Mouse (Mus musculus) hindbrain, embryonic 14.5 days (tissue): ENCODE data around the gene Spns3. TPM values are rescaled to one million over a fixed set of nuclear protein-coding genes. Genes with fewer than 3 reads are reported as not detected.

Experiments
- ATAC-seq: fragments of 200-750 bp; cut with Nextera tagmentation; 2 replicates; pipeline ENCODE4 v1.8.0; 2017; ENCODE audit warnings: moderate number of reproducible peaks, mild to moderate bottlenecking, moderate TSS enrichment, moderate library complexity; ENCODE audit not compliant: low FRiP score
- DNase-seq: peaks from one replicate; pipeline ENCODE4 v3.0.0-alpha.2; 2015; ENCODE audit warnings: low spot score
- H3K27ac ChIP-seq: fragments of 300-500 bp; sonication (generic); 2 replicates; pipeline ENCODE4 v1.5.1; 2014; ENCODE audit warnings: mild to moderate bottlenecking, moderate library complexity
- H3K27me3 ChIP-seq: fragments of 300-500 bp; sonication (generic); 2 replicates; pipeline ENCODE4 v1.6.1; 2014; ENCODE audit warnings: mild to moderate bottlenecking, low read length, mixed read lengths; ENCODE audit not compliant: control insufficient read depth, insufficient read depth
- H3K36me3 ChIP-seq: fragments of 300-500 bp; sonication (generic); replicated peaks from 2 replicates; pipeline ENCODE4 v1.6.1; 2014; ENCODE audit not compliant: control insufficient read depth, insufficient read depth
- H3K4me1 ChIP-seq: fragments of 300-500 bp; sonication (generic); replicated peaks from 2 replicates; pipeline ENCODE4 v1.6.1; 2014; ENCODE audit warnings: antibody characterized with exemption, low read length, mixed read lengths; ENCODE audit not compliant: control insufficient read depth, insufficient read depth
- H3K4me2 ChIP-seq: fragments of 300-500 bp; sonication (generic); replicated peaks from 2 replicates; pipeline ENCODE4 v1.6.1; 2014; ENCODE audit warnings: mild to moderate bottlenecking, moderate library complexity
- H3K4me3 ChIP-seq: fragments of 300-500 bp; sonication (generic); replicated peaks from 2 replicates; pipeline ENCODE4 v1.5.1; 2014; ENCODE audit warnings: mild to moderate bottlenecking, low read length
- H3K9ac ChIP-seq: fragments of 300-500 bp; sonication (generic); 2 replicates; pipeline ENCODE4 v1.6.1; 2014
- H3K9me3 ChIP-seq: fragments of 300-500 bp; sonication (generic); 2 replicates; pipeline ENCODE4 v1.6.1; 2016; ENCODE audit warnings: low read length; ENCODE audit not compliant: control insufficient read depth
- WGBS: fragments of 180-500 bp; shearing (Covaris S2); extraction: QIAGEN DNeasy Blood & Tissue Kit; methylation state at CpG from one replicate; pipeline ENCODE4 v1.1.7; 2014; 5-methylcytosine and 5-hydroxymethylcytosine counted together
- polyA plus RNA-seq: library from polyadenylated mRNA; unstranded; fragments of >200 nt; fragmentation: Nextera tagmentation; extraction: Ambion mirVana; gene quantifications from 2 replicates; pipeline ENCODE4 v1.2.1, GENCODE M21; 2014

Spns3 gene
- polyA plus RNA-seq, 1 experiment from 2014 or later, result 0.11 TPM

DNA sequence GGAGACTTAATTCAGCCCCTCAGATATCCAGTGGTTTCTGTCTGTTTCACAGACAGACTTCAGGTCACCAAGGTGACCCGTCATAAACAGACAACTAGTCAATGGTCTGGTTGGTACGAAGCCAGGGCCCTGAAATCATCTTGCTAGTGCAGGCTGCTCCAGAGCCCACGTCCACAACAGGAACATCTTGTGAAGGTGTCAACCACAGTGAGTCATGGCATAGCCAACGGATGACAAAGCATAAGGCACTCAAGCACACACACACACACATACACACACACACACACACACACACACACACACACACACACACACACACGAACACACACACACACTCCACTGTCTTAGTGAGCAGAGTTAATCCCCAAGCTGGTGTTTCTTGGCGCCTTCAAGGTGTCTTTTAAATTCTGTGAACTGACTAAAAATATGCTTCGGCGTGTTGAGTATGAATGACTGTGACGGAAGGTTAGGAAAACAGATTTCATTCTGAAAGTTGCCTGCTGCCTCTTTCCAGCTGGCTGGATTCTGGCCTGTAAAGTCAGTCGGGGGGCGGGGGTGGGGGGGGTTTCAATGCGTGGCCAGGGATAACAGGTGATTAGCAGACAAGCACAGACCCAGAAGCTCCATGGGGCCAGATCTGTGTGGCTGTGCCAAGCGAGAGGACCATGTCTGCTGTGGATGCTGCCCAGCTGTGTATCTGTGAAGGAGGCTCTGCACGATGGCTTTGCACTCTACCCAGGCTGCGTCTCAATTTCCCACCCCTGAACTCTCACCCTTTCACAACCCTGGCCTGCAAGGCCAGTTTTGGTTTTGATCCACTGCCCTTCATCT, 59.0 kb downstream of the Spns3 start:
- DNase-seq, result no peak
- no peak for ATAC-seq
- no peak overlapping the region for H3K4me2 ChIP-seq
- H3K9me3 ChIP-seq, result no peaks in the 10 kb centered on the region
- 71% methylated on average over 15 of the region's 15 CpGs for WGBS
- no peak overlapping the region for H3K27ac ChIP-seq
- H3K9ac ChIP-seq, result no peak overlapping the region
- peaks cover 15% of the 10 kb centered on the region for H3K4me1 ChIP-seq
- no peaks in the 10 kb centered on the region for H3K27me3 ChIP-seq
- no peak overlapping the region for H3K4me3 ChIP-seq
- H3K36me3 ChIP-seq, result no peaks in the 10 kb centered on the region

DNA sequence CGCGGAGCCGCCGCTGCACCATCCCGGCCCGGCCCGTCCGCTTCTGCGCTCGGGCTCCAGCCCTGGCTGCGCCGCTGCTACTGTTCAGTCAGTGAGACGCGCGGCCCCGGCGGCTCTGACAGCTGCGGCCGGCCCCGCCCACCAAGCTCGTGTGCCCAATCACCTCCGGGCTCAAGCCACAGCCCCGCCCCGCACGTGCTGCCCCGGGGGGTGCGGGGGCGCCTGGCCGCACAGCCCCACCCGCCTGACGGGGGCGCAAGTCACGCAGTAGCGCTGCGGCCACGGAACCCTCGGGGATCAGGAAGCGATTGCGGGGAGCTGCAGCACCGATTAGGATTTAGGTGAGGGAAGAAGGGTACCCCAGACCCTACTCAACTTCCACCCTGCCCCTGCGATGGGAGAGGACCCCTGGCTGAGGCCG, 60.4 kb downstream of the Spns3 start, which contains the start of gene Spns2:
TSS of gene Spns2 (minus strand) at position 24 of the 421 bp plus-strand sequence.
- Histone ChIP-seq H3K4me3 (peak within 1 kb of the TSS; percentile 81), H3K9ac (peak within 1 kb of the TSS; percentile 96), H3K4me1 (peaks cover 25% of the 10 kb centered on the region), H3K9me3 (no peaks in the 10 kb centered on the region), H3K27ac (peak within 1 kb of the TSS; percentile 94), H3K4me2 (peak within 1 kb of the TSS; percentile 75), H3K36me3 (no peaks in the 10 kb centered on the region), H3K27me3 (no peaks in the 10 kb centered on the region)
- WGBS, result under 1% methylated on average over 39 of the region's 42 CpGs
- DNase-seq, result peak; percentile 87
- peak; percentile 92 for ATAC-seq

DNA sequence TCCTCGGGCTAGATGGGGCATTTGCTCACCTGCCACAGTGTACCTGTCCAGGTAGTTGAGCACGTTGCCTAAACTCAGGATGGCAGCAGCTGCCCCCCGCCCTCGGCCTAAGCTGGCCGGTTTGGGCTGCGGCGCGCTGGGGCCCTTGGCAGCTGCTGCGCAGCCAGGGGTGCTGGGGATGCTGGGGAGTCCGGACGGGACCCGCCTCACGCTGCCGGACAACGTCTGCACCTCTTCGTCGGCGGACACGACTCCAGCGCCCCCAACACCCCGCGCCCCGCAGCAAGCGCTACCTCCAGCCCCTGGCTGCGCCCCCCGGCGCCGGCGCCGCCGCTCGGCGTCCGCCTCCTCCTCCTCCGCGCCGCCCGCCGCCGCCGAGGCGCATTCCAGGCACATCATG, 60.9 kb downstream of the Spns3 start:
- DNase-seq (no peak), ATAC-seq (no peak; the same call in 1 of the 2 replicates)
- H3K4me3 ChIP-seq, result peak overlapping the region; percentile 81
- peaks cover 25% of the 10 kb centered on the region for H3K4me1 ChIP-seq
- 2% methylated on average over 29 of the region's 42 CpGs for WGBS
- H3K9me3 ChIP-seq, result no peaks in the 10 kb centered on the region
- peak overlapping the region; percentile 94 for H3K27ac ChIP-seq
- peak overlapping the region; percentile 96 for H3K9ac ChIP-seq
- H3K27me3 ChIP-seq, result no peaks in the 10 kb centered on the region
- H3K4me2 ChIP-seq, result peak overlapping the region; percentile 75
- no peaks in the 10 kb centered on the region for H3K36me3 ChIP-seq

DNA sequence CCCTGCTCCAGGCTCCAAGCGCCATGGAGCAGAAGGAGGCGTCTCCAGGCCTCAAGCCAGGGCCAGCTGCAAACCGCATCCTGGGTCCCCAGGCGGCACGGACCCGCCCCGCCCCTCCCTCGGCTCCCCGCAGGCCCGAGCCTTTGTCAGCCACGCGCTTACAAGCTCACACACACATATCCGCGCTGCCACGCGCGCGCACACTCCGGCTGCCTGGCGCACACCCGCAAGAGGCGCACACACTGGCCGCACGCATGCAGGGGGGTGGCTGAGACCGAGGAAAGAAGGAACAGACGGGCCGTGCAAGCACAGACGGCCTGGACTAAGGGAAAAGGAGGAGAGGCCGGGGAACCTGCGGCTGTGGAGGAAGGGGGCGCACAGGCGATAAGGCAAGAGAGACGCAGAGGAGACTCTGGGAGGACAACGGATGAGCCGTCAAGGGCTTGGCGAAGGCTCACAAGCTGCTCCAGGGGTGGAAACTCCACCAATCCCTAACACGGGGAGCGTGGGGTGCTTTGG, 61.5 kb downstream of the Spns3 start:
- no peaks in the 10 kb centered on the region for H3K36me3 ChIP-seq
- peaks cover 25% of the 10 kb centered on the region for H3K4me1 ChIP-seq
- peak overlapping the region; percentile 75 for H3K4me2 ChIP-seq
- peak overlapping the region; percentile 96 for H3K9ac ChIP-seq
- peak overlapping the region; percentile 94 for H3K27ac ChIP-seq
- H3K4me3 ChIP-seq, result peak overlapping the region; percentile 81
- DNase-seq (peak; percentile 78), ATAC-seq (peak; percentile 80)
- WGBS, result under 1% methylated on average over 37 of the region's 38 CpGs
- H3K27me3 ChIP-seq, result no peaks in the 10 kb centered on the region
- no peaks in the 10 kb centered on the region for H3K9me3 ChIP-seq

DNA sequence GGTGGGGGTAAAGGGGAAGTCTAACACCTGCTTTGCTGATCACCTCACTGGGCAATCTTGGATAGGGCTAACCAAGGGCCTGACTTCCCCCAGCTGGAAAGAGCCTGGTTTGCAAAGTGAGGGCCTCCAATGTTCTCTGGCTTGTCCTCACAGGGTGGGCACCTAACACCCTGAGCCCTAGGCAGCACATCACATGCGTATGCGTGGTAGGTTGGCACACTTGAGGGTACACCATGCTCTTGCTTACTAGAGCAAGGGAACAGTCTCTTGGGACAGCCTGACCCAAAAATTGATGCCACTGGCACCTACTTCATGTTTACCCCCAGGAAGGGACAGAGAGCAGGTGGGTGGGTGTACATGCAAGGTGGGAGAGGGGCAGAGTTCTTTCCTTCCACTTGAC, 62.6 kb downstream of the Spns3 start:
- WGBS, result 90% methylated on average over 2 of the region's 2 CpGs
- peaks cover 25% of the 10 kb centered on the region for H3K4me1 ChIP-seq
- peak overlapping the region; percentile 81 for H3K4me3 ChIP-seq
- no peaks in the 10 kb centered on the region for H3K36me3 ChIP-seq
- no peak for DNase-seq
- H3K4me2 ChIP-seq, result peak overlapping the region; percentile 75
- ATAC-seq, result no peak
- H3K27ac ChIP-seq, result peak overlapping the region; percentile 94
- peak overlapping the region; percentile 96 for H3K9ac ChIP-seq
- no peaks in the 10 kb centered on the region for H3K27me3 ChIP-seq
- H3K9me3 ChIP-seq, result no peaks in the 10 kb centered on the region

DNA sequence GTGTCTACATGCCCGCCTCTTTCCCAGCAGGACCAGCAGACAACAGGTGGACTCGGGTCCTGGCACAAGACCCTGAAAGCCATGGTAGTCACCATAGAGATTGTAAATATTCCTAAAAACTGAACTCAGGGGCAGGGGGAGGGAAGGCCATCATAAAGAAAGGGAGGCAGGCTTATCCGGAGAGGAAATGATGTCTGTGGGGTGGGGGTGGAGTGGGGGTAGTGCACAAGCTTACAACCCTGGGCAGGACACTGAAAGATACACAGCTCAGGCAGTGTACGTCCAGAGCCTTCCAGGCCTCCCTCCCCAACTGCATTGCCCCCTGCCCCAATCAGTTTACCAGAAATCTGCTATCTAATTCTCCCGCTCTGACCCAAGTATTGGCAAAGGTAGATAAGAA, 63.1 kb downstream of the Spns3 start:
- peak overlapping the region; percentile 81; the same call in 1 of the 2 replicates for H3K4me3 ChIP-seq
- H3K27ac ChIP-seq, result no peak overlapping the region
- peak overlapping the region; percentile 96; the same call in 1 of the 2 replicates for H3K9ac ChIP-seq
- no peaks in the 10 kb centered on the region for H3K9me3 ChIP-seq
- ATAC-seq (no peak), DNase-seq (no peak)
- no peaks in the 10 kb centered on the region for H3K36me3 ChIP-seq
- H3K4me1 ChIP-seq, result peaks cover 25% of the 10 kb centered on the region
- peak overlapping the region; percentile 75 for H3K4me2 ChIP-seq
- H3K27me3 ChIP-seq, result no peaks in the 10 kb centered on the region
- 70% methylated on average over 5 of the region's 5 CpGs for WGBS

DNA sequence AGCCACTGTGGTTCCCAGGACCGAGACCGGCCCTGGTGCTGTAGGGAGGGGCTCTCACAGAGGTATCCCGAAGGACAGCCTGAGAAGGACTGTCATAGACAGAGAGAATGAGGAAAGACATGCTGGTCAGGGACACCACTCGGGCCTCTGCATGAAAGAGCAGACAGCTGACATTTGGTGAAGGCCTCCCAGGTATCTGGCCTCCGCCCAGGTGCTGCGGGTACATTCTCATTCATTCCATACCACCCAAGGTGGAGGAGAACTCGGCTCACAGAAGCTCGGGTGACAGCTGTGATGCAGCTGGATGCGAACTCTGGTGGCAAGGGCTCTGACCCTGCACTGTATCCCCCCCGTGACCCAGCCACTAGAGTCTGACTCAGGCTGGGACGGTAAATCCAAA, 64.3 kb downstream of the Spns3 start:
- no peak overlapping the region for H3K4me2 ChIP-seq
- WGBS, result 70% methylated on average over 11 of the region's 11 CpGs

DNA sequence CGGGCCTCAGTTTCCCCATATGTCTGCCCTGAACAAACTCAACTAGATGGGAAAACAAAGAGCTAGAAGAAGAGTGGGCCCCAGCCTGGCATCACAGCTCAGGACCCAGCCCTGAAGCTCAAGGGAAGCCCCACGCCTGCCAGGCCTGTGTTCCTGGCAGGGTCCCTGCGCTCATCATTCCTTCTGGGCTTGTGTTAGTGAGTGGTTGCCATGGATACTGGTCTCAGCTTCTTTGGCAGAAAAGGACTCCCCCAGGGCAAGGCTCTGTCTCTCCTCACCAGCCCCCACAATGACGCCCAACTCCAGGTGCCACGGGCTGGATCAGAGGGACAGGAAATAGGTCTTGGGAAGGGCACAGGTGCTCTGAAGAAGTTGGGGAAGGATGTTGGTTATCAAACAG, 65.1 kb downstream of the Spns3 start:
- Histone ChIP-seq H3K27me3 (no peaks in the 10 kb centered on the region), H3K36me3 (no peaks in the 10 kb centered on the region), H3K27ac (no peak overlapping the region), H3K4me1 (peaks cover 25% of the 10 kb centered on the region), H3K9ac (0 out of 2 replicates have a peak overlapping the region, but pooled peaks have one; percentile 21), H3K4me2 (no peak overlapping the region), H3K9me3 (no peaks in the 10 kb centered on the region), H3K4me3 (no peak overlapping the region)
- DNase-seq, result no peak
- 37% methylated on average over 5 of the region's 5 CpGs for whole genome bisulfite sequencing
- no peak for ATAC-seq

More for the DNA sequence above, 64.3 kb downstream of the Spns3 start:
- Histone ChIP-seq H3K9me3 (no peaks in the 10 kb centered on the region), H3K27ac (no peak overlapping the region), H3K27me3 (no peaks in the 10 kb centered on the region), H3K36me3 (no peaks in the 10 kb centered on the region), H3K9ac (no peak overlapping the region), H3K4me3 (no peak overlapping the region), H3K4me1 (peaks cover 25% of the 10 kb centered on the region)
- no peak for ATAC-seq
- no peak for DNase-seq

DNA sequence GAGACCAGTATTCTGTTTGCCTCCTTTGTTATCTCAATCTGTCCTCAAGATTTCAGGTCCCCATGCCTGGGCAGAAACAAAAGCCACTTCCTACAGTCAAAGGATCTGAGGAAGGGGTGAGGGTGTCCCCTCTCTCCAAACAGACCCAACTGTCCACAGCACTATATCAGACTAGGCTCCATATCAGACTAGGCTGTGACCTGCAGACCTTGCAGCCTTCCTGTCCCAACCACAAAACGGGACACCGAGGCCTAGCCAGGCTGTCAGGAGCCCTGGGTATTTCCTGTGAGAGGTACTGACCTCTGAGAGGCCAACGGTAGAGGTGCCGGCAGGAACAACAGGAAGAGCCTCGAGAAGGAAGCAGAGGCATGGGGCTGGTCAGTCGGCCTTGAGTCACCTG, 65.8 kb downstream of the Spns3 start:
- H3K27ac ChIP-seq, result 0 out of 2 replicates have a peak overlapping the region, but pooled peaks have one; percentile 0
- no peaks in the 10 kb centered on the region for H3K36me3 ChIP-seq
- H3K9me3 ChIP-seq, result no peaks in the 10 kb centered on the region
- 66% methylated on average over 6 of the region's 6 CpGs for WGBS
- H3K9ac ChIP-seq, result no peak overlapping the region
- H3K27me3 ChIP-seq, result no peaks in the 10 kb centered on the region
- H3K4me2 ChIP-seq, result no peak overlapping the region
- H3K4me3 ChIP-seq, result no peak overlapping the region
- H3K4me1 ChIP-seq, result peaks cover 25% of the 10 kb centered on the region
- DNase-seq (no peak), ATAC-seq (no peak)
